Mouse (Mus musculus) 416B (cell line): Measurements from ENCODE around the gene Entr1.
A peak's percentile ranks its signal among the peaks of the same experiment; 100 is the strongest.

Source experiments
- DNase-seq: peaks from one replicate; pipeline ENCODE4 v3.0.0; 2011; ENCODE audit warnings: low read depth

Entr1 gene

GRCm38 (mm10) chr2:26389154-26389690 lies at the start of gene Entr1, which contains the start of gene Pmpca:
Gene Entr1, minus strand, starts transcription at chr2:26389316.
Gene Pmpca, plus strand, starts transcription at chr2:26389339.
- DNase-seq = peak; percentile 73

GRCm38 (mm10) chr2:26438373-26438772 lies 49.3 kb upstream of the Entr1 start:
- no peak for DNase-seq

- DNase-seq = no peak
These were observed 48.1 kb upstream of the Entr1 start for GRCm38 (mm10) chr2:26437221-26437620.

- no peak for DNase-seq
These were observed 45.9 kb upstream of the Entr1 start for GRCm38 (mm10) chr2:26434791-26435572.

GRCm38 (mm10) chr2:26429851-26430250 lies 40.7 kb upstream of the Entr1 start:
- DNase-seq = no peak

GRCm38 (mm10) chr2:26424541-26424940 lies 35.4 kb upstream of the Entr1 start:
- DNase-seq = no peak

GRCm38 (mm10) chr2:26423086-26423485 lies 34.0 kb upstream of the Entr1 start:
- DNase-seq = no peak

- DNase-seq = no peak
These were observed 32.9 kb upstream of the Entr1 start for GRCm38 (mm10) chr2:26421969-26422368.

- DNase-seq = no peak
These were observed 29.0 kb upstream of the Entr1 start for GRCm38 (mm10) chr2:26418120-26418519.

GRCm38 (mm10) chr2:26417066-26417465 lies 27.9 kb upstream of the Entr1 start:
- DNase-seq = no peak

- DNase-seq = no peak
These were observed 21.9 kb upstream of the Entr1 start for GRCm38 (mm10) chr2:26410931-26411411.

GRCm38 (mm10) chr2:26410091-26410490 lies 21.0 kb upstream of the Entr1 start:
- DNase-seq = peak; percentile 47

- no peak for DNase-seq
These were observed 20.2 kb upstream of the Entr1 start for GRCm38 (mm10) chr2:26409362-26409761.

GRCm38 (mm10) chr2:26408515-26409356 lies 19.6 kb upstream of the Entr1 start, which contains the start of gene Inpp5e:
Gene Inpp5e, minus strand, starts transcription at chr2:26409203.
- peak; percentile 94 for DNase-seq

- DNase-seq = no peak
These were observed 14.2 kb upstream of the Entr1 start for GRCm38 (mm10) chr2:26403306-26403705.

GRCm38 (mm10) chr2:26402265-26402664 lies 13.1 kb upstream of the Entr1 start:
- no peak for DNase-seq

- DNase-seq = no peak
These were observed 11.9 kb upstream of the Entr1 start for GRCm38 (mm10) chr2:26401023-26401422.

GRCm38 (mm10) chr2:26400296-26400695 lies 11.2 kb upstream of the Entr1 start:
- no peak for DNase-seq

GRCm38 (mm10) chr2:26399647-26400046 lies 10.5 kb upstream of the Entr1 start:
- peak; percentile 22 for DNase-seq

GRCm38 (mm10) chr2:26398978-26399377 lies 9.9 kb upstream of the Entr1 start:
- no peak for DNase-seq

- no peak for DNase-seq
These were observed 2.5 kb upstream of the Entr1 start for GRCm38 (mm10) chr2:26391617-26392016.

GRCm38 (mm10) chr2:26390954-26391353 lies 1.8 kb upstream of the Entr1 start:
- DNase-seq = no peak
